In the genomic region with DNA sequence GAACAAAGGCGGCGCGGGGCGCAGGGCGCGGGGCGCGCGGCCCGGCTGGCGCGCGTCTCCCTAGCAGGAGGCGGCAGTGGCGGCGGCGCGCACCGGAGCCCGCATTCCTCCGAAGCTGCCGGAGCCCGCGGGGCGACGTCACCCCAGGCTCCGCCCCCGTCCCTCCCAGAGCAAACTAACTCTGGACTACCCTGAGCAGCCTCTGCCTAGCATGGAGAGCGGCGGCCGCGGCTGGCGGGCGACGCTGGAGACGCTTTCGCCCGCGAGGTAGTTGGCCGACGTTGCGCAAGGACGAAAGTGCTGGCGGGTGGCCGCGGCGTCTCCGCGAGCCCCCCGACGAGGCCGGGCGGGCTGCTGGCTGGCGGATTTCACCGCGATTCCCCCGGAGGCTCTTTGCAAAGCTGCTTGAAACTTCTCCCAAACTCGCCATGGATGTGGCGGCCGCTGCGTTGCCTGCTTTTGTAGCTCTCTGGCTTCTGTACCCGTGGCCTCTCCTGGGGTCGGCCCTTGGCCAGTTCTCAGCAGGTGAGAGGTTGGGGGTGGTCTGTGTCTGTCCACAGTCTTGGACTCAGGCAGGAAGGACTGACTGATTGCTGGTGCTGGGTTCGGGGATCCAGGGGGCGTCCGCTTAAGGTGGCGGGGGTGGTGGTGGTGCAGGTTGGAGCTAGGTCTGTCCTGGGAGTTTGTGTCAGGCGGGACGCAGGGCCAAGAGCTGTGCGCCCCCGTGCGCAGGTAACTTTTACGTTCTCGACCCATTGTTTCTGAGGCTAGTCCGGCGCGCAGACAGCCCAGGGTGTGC, we compare ENCODE assay signal across 8 mouse cellular contexts. TPM values are rescaled to one million over a fixed set of nuclear protein-coding genes. Genes with fewer than 3 reads are reported as not detected.
DNase-seq lines count a peak whose midpoint lies in the region; ATAC-seq and TF ChIP-seq lines count a peak whose summit lies in the region.

A gene (plus strand): TSS at position 168 of the 799 bp plus-strand sequence.

- H3K27me3 ChIP-seq in intestine, embryonic 16.5 days (replicated peaks; ENCODE audit: control insufficient read depth, insufficient read depth, low read length) = no peaks in the 10 kb centered on the region
- no peaks in the 10 kb centered on the region for H3K27me3 ChIP-seq in small intestine, adult 2 months (ENCODE audit: control insufficient read depth, insufficient read depth, low read length)

- peak; percentile 95 for DNase-seq in adrenal gland, postnatal 14 days
- peak; percentile 96 for DNase-seq in embryo, embryonic 11 days
- DNase-seq in gastrocnemius, postnatal 4 days (ENCODE audit: low spot score in 2 of 2) = peak; percentile 85 to 91
- DNase-seq in left cerebral cortex, postnatal 14 days (ENCODE audit: low spot score in 2 of 2) = peak; percentile 88 to 90
- no peak for DNase-seq in natural killer cell, adult 2 months (ENCODE audit: low spot score in 2 of 2)

- H3K4me3 ChIP-seq in intestine, embryonic 16.5 days (ENCODE audit: low read length) = peak within 1 kb of the TSS; percentile 86
- H3K4me3 ChIP-seq in small intestine, adult 2 months (ENCODE audit: low read depth, low read length) = peak within 1 kb of the TSS; percentile 95

- WGBS in intestine, embryonic 16.5 days = under 1% methylated on average over 70 of the region's 77 CpGs
- under 1% methylated on average over 75 of the region's 77 CpGs for WGBS in small intestine, adult 2 months

- peak; percentile 98 for TF ChIP-seq POLR2A in small intestine, adult 2 months (IDR thresholded peaks at IDR 0.05; ENCODE audit: low read depth, low read length)

- H3K36me3 ChIP-seq in intestine, embryonic 16.5 days (ENCODE audit: control insufficient read depth, insufficient read depth, low read length) = no peaks in the 10 kb centered on the region
- H3K36me3 ChIP-seq in small intestine, adult 2 months (ENCODE audit: control insufficient read depth, insufficient read depth, low read length) = no peaks in the 10 kb centered on the region

- TF ChIP-seq CTCF in small intestine, adult 2 months (IDR thresholded peaks at IDR 0.05; ENCODE audit: extremely low read depth, insufficient read length, insufficient replicate concordance, low read depth, low read length) = no peak

- H3K4me1 ChIP-seq in intestine, embryonic 16.5 days (ENCODE audit: control insufficient read depth, insufficient read depth, low read length) = peaks cover 4% of the 10 kb centered on the region; the same call in 1 of the 2 replicates
- H3K4me1 ChIP-seq in small intestine, adult 2 months (ENCODE audit: control insufficient read depth, insufficient read depth, insufficient read length, low read length) = peaks cover 2% of the 10 kb centered on the region

- intact Hi-C loops in left cerebral cortex, postnatal 14 days (cut with DNase I) = loop anchor here (5.0 to 10.0 kb wide), 3 partner anchors 37 to 940 kb away; no protein-coding TSS in a partner anchor

- peak within 1 kb of the TSS; percentile 90 for H3K27ac ChIP-seq in intestine, embryonic 16.5 days (ENCODE audit: low read length)
- H3K27ac ChIP-seq in small intestine, adult 2 months (ENCODE audit: insufficient read depth, low read depth, low read length) = peak within 1 kb of the TSS; percentile 89

- no peaks in the 10 kb centered on the region for H3K9me3 ChIP-seq in intestine, embryonic 16.5 days (ENCODE audit: control insufficient read depth, low read length)

- ATAC-seq in intestine, embryonic 16.5 days = peak; percentile 96
- peak; percentile 95 for ATAC-seq in megakaryocyte-erythroid progenitor cell, adult 5-6 weeks (replicated peaks; ENCODE audit: low FRiP score, low TSS enrichment, poor library complexity, severe bottlenecking)

- H3K9ac ChIP-seq in intestine, embryonic 16.5 days (ENCODE audit: low read depth, low read length) = peak within 1 kb of the TSS; percentile 81

- peak within 1 kb of the TSS; percentile 77 for H3K4me2 ChIP-seq in intestine, embryonic 16.5 days (ENCODE audit: low read depth, low read length)

RNA-seq across cellular contexts. Expression of the gene that starts here (rescaled TPM):
- 21.6 and 23.3 TPM in 2 replicates for total RNA-seq in adrenal gland, postnatal 14 days (2021)
- 10 to 100 TPM; 17.5 to 19.1 TPM for total RNA-seq in gastrocnemius, postnatal 4 days (2021)
- 34.6 and 36.7 TPM in 2 replicates for polyA plus RNA-seq in intestine, embryonic 16.5 days (2015; fragmentation: Nextera tagmentation; extraction: Ambion mirVana)
- 100 to 1,000 TPM in 1 of 2 experiments, 10 to 100 TPM in 1; 95.9 to 115 TPM for total RNA-seq in left cerebral cortex, postnatal 14 days (2021)
- total RNA-seq in megakaryocyte-erythroid progenitor cell, adult 5-6 weeks (2014; fragmentation: Nextera tagmentation) = 0.15 TPM in 1 of 2 replicates, not detected in the other
- total RNA-seq in megakaryocyte-erythroid progenitor cell, adult 5-6 weeks (2017) = 0.15 and 0.23 TPM in 2 replicates
- polyA plus RNA-seq in small intestine, adult 2 months (2012; rRNA removed) = 5.0 and 11.3 TPM in 2 replicates

Comparison
In these comparisons a context has a peak if more than half of its experiments do, and no peak if none do; other contexts are left out.
1. RNA of the gene that starts here (total RNA-seq): 95.9 to 115 TPM in left cerebral cortex, postnatal 14 days, 21.6 to 23.3 TPM in adrenal gland, postnatal 14 days and 17.5 to 19.1 TPM in gastrocnemius, postnatal 4 days; 0.15 to 0.23 TPM in megakaryocyte-erythroid progenitor cell, adult 5-6 weeks; every median in the first group is over 10 times any median in the second.
2. Peak in ATAC-seq in megakaryocyte-erythroid progenitor cell, adult 5-6 weeks; RNA of the gene not detected or under 1 TPM.
3. DNase-seq: peak in adrenal gland, postnatal 14 days (single experiment), embryo, embryonic 11 days (single experiment), gastrocnemius, postnatal 4 days (2 of 2) and left cerebral cortex, postnatal 14 days (2 of 2); none in natural killer cell, adult 2 months (0 of 2).